Comparison of ENCODE assay signal across 8 mouse cellular contexts in the genomic region with DNA sequence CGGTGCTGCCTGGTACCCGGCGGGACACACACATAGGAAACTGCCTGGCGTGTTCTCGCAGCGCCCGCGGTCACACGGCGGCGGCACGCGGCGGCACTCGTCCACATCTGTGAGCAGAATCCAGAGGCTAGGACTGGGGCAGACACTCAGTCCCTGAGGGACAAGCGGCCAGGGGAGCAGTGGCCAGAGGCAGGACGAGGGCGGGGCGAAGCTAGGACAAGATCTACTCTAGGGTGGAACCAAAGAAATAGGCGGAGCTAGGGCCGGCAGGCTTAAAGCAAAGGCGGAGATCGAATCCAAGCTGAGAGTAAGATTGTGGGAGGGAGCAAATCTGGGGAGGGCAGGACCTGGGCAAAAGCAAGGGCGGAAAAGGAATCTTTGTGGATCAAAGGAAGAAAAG. TPM values are rescaled to one million over a fixed set of nuclear protein-coding genes. Genes with fewer than 3 reads are reported as not detected.
A peak's percentile ranks its signal among the peaks of the same experiment; 100 is the strongest.
DNase-seq lines count a peak whose midpoint lies in the region; ATAC-seq lines count a peak whose summit lies in the region.

No protein-coding gene starts in this region.

- H3K27me3 ChIP-seq in heart, embryonic 10.5 days (ENCODE audit: insufficient read depth, poor library complexity, severe bottlenecking), result peaks cover 94% of the 10 kb centered on the region
- peaks cover 17% of the 10 kb centered on the region for H3K27me3 ChIP-seq in lung, embryonic 16.5 days (ENCODE audit: control insufficient read depth, insufficient read depth, low read depth, low read length)

- H3K4me2 ChIP-seq in lung, embryonic 16.5 days (ENCODE audit: low read depth, low read length), result peak overlapping the region; percentile 50

- peak overlapping the region; percentile 50 for H3K9ac ChIP-seq in lung, embryonic 16.5 days (ENCODE audit: low read length)

- H3K36me3 ChIP-seq in heart, embryonic 10.5 days, result no peaks in the 10 kb centered on the region
- H3K36me3 ChIP-seq in lung, embryonic 16.5 days (ENCODE audit: control insufficient read depth, insufficient read depth, low read length), result peaks cover 14% of the 10 kb centered on the region

- ATAC-seq in lung, embryonic 16.5 days (ENCODE audit: low read depth), result peak; percentile 76

- peak overlapping the region; percentile 51 for H3K4me3 ChIP-seq in heart, embryonic 10.5 days
- peak overlapping the region; percentile 35 for H3K4me3 ChIP-seq in lung, embryonic 16.5 days (ENCODE audit: low read length)

- 0 out of 2 replicates have a peak overlapping the region, but pooled peaks have one; percentile 8 for H3K27ac ChIP-seq in heart, embryonic 10.5 days
- H3K27ac ChIP-seq in lung, embryonic 16.5 days (ENCODE audit: low read length), result peak overlapping the region; percentile 58; the same call in 1 of the 2 replicates

- 2% methylated on average over 24 of the region's 24 CpGs for WGBS in heart, embryonic 10.5 days
- WGBS in lung, embryonic 16.5 days, result 4% methylated on average over 24 of the region's 24 CpGs

- no peaks in the 10 kb centered on the region for H3K9me3 ChIP-seq in heart, embryonic 10.5 days
- no peaks in the 10 kb centered on the region for H3K9me3 ChIP-seq in lung, embryonic 16.5 days (ENCODE audit: control insufficient read depth, low read length)

- DNase-seq in adrenal gland, adult 8-10 months, result peak; percentile 75
- DNase-seq in embryo, embryonic 9.5 days (ENCODE audit: extremely low spot score), result peak; percentile 70
- DNase-seq in heart, embryonic 10.5 days (ENCODE audit: low spot score), result no peak
- DNase-seq in kidney, adult 8-10 months, result peak; percentile 80 to 82
- DNase-seq in skeletal muscle tissue, adult 2 months (ENCODE audit: low read depth, low spot score), result peak; percentile 76
- no peak for DNase-seq in c-Kit-positive CD71-positive TER-119-positive erythroid progenitor cells, embryonic 14.5 days (ENCODE audit: low spot score)
- no peak for DNase-seq in thymus, postnatal 14 days

- H3K4me1 ChIP-seq in heart, embryonic 10.5 days, result peaks cover 42% of the 10 kb centered on the region
- peaks cover 30% of the 10 kb centered on the region for H3K4me1 ChIP-seq in lung, embryonic 16.5 days (replicated peaks; ENCODE audit: control insufficient read depth, insufficient read depth, low read length)

RNA-seq across cellular contexts. Expression of gene Ltbp4, which starts 11.8 kb away (rescaled TPM):
- total RNA-seq in adrenal gland, adult 8-10 months (2022), result 100 to 1,000 TPM in 3 of 4 experiments, 10 to 100 TPM in 1; 90.9 to 117 (median 108) TPM
- 19.2 and 23.6 TPM in 2 replicates for polyA plus RNA-seq in heart, embryonic 10.5 days (2016; fragmentation: Nextera tagmentation; extraction: Ambion mirVana)
- 107 and 127 TPM in 2 replicates for polyA plus RNA-seq in lung, embryonic 16.5 days (2015; fragmentation: Nextera tagmentation; extraction: Ambion mirVana)

RNA-seq across cellular contexts. Expression of gene Shkbp1, which starts 30.1 kb away (rescaled TPM):
- 10 to 100 TPM; 19.4 to 41.1 (median 29.7) TPM for total RNA-seq in adrenal gland, adult 8-10 months (2022)
- 48.3 and 50.4 TPM in 2 replicates for polyA plus RNA-seq in heart, embryonic 10.5 days (2016; fragmentation: Nextera tagmentation; extraction: Ambion mirVana)
- polyA plus RNA-seq in lung, embryonic 16.5 days (2015; fragmentation: Nextera tagmentation; extraction: Ambion mirVana), result 43.6 and 46.2 TPM in 2 replicates

RNA-seq across cellular contexts. Expression of gene Gm20479, which starts 31.5 kb away (rescaled TPM):
- 1 to 10 TPM in 1 of 4 experiments, not detected in 3; 4.0 TPM for total RNA-seq in adrenal gland, adult 8-10 months (2022)
- polyA plus RNA-seq in heart, embryonic 10.5 days (2016; fragmentation: Nextera tagmentation; extraction: Ambion mirVana), result 1.3 and 2.1 TPM in 2 replicates
- 0.52 and 1.1 TPM in 2 replicates for polyA plus RNA-seq in lung, embryonic 16.5 days (2015; fragmentation: Nextera tagmentation; extraction: Ambion mirVana)

Comparison
In these comparisons a context has a peak if more than half of its experiments do, and no peak if none do; other contexts are left out.
1. DNase-seq: peak in adrenal gland, adult 8-10 months (single experiment), embryo, embryonic 9.5 days (single experiment), kidney, adult 8-10 months (2 of 2) and skeletal muscle tissue, adult 2 months (single experiment); none in heart, embryonic 10.5 days (single experiment), c-Kit-positive CD71-positive TER-119-positive erythroid progenitor cells, embryonic 14.5 days (single experiment) and thymus, postnatal 14 days (single experiment).